Mouse (Mus musculus): ENCODE results near the gene Rps6ka2. TPM values are rescaled to one million over a fixed set of nuclear protein-coding genes. Genes with fewer than 3 reads are reported as not detected.
"Not testable (repeated sequence)": the region's sequence is repeated elsewhere in the genome, so short reads cannot be mapped to it uniquely, and the experiment has no call there.

Rps6ka2 gene
- polyA plus RNA-seq, 1 experiment from 2014 or later, result 5.3 TPM

DNA sequence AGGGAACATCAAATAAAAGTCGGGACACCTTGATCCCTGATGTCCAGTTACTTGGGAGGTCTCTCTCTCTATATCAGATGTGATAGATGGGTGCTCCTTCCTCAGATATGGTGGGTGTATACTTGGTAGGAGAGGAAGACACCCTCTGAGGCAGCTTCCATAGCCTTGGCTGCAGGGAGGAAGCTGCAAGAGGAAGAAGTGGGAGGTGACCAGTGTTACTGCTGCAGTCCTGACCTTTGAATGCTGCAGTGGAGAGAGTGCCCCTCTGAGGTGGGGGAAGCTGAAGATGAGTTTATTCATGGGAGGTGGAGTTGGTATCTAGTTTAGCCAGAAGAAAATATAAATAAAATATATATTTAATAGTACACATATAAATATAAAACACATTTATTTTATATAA lies 5.4 kb downstream of the Rps6ka2 start:
- H3K4me3 ChIP-seq, result no peak overlapping the region
- no peak overlapping the region for H3K27ac ChIP-seq
- WGBS (ENCODE audit: insufficient replicate concordance), result 47% methylated on average over 1 of the region's 1 CpGs
- H3K27me3 ChIP-seq (replicated peaks), result peaks cover 21% of the 10 kb centered on the region
- no peak overlapping the region for H3K4me2 ChIP-seq
- H3K4me1 ChIP-seq, result peaks cover 17% of the 10 kb centered on the region
- H3K9me3 ChIP-seq (replicated peaks), result no peaks in the 10 kb centered on the region
- H3K36me3 ChIP-seq, result no peaks in the 10 kb centered on the region
- no peak overlapping the region for H3K9ac ChIP-seq
- no peak for ATAC-seq

DNA sequence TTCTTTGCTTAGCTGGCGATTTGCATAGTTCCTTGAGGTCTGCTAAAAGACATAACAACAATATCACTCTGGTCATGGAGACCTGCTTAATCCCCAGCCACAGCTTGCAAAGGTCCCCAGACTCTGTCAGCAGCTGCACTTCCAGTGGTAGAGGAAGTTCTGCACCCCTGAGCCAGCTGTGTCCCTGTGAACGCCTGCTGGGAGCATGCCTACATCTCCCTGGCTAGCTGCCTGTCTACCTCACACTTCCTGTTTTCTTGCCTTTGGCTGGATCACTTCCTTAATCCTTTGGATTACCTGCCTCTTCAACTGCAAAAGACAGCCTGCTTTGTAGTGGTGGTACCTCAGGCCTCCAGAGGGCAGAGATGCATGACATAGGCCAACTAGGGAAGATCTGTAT lies 6.5 kb downstream of the Rps6ka2 start:
- Histone ChIP-seq H3K4me1 (peaks cover 13% of the 10 kb centered on the region), H3K36me3 (no peaks in the 10 kb centered on the region)
- 26% methylated on average over 2 of the region's 2 CpGs for WGBS (ENCODE audit: insufficient replicate concordance)

DNA sequence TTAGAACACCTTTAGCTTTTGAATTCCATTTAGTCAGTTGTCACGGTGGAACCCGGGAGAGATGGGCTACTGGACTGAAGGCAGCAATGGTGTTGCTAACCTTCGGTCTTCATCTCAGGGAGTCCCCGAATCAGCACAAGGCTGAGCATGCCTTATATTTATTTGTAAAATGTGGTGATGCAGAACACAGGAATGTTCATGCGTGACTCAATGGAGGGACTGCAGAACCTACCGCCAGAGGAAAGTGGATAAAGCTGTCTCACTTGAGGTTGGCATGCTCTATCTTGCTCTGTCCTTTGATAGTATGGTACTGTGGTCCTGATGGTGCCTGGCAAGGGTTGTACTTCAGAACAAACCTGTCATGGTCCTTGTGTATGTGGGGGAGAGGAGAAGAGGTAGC lies 8.3 kb downstream of the Rps6ka2 start:
- Histone ChIP-seq H3K4me1 (peaks cover 10% of the 10 kb centered on the region), H3K27me3 (replicated peaks) (no peaks in the 10 kb centered on the region; the same call in 1 of the 2 replicates), H3K27ac (no peak overlapping the region), H3K4me2 (no peak overlapping the region), H3K36me3 (no peaks in the 10 kb centered on the region), H3K4me3 (no peak overlapping the region), H3K9ac (no peak overlapping the region), H3K9me3 (replicated peaks) (no peaks in the 10 kb centered on the region)
- WGBS (ENCODE audit: insufficient replicate concordance), result 84% methylated on average over 6 of the region's 6 CpGs
- no peak for ATAC-seq

More for the DNA sequence above, 6.5 kb downstream of the Rps6ka2 start:
- Histone ChIP-seq H3K9ac (no peak overlapping the region), H3K27ac (no peak overlapping the region), H3K4me2 (no peak overlapping the region), H3K9me3 (replicated peaks) (no peaks in the 10 kb centered on the region), H3K4me3 (no peak overlapping the region), H3K27me3 (replicated peaks) (peaks cover 11% of the 10 kb centered on the region)
- ATAC-seq, result no peak

DNA sequence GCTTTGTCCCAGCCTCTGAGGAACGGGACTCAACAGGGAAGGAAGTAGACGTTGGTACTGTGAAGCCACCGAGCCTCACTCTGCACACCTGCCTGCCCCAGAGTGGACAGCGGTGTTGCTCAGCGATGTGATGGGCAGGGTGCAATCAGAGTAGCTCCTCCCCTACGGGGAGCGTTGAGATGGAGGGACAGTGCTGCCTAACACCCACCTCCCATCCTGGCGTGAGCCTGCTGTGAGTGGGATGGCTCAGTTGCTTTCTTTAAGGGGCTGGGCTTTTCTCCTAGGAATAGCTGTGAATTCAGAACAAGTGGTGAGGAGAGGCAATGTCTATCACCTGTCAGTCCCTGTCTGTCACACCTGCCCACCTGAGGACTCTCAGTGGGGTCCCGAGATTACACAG lies 12.3 kb downstream of the Rps6ka2 start:
- no peaks in the 10 kb centered on the region for H3K36me3 ChIP-seq
- 31% methylated on average over 9 of the region's 9 CpGs for WGBS (ENCODE audit: insufficient replicate concordance)
- no peaks in the 10 kb centered on the region for H3K9me3 ChIP-seq (replicated peaks)
- H3K4me3 ChIP-seq, result no peak overlapping the region
- H3K4me1 ChIP-seq, result 0 out of 2 replicates have a peak, but pooled peaks cover 5% of the 10 kb centered on the region
- no peaks in the 10 kb centered on the region; the same call in 1 of the 2 replicates for H3K27me3 ChIP-seq (replicated peaks)
- no peak overlapping the region for H3K4me2 ChIP-seq
- no peak overlapping the region for H3K27ac ChIP-seq
- H3K9ac ChIP-seq, result no peak overlapping the region
- no peak for ATAC-seq

DNA sequence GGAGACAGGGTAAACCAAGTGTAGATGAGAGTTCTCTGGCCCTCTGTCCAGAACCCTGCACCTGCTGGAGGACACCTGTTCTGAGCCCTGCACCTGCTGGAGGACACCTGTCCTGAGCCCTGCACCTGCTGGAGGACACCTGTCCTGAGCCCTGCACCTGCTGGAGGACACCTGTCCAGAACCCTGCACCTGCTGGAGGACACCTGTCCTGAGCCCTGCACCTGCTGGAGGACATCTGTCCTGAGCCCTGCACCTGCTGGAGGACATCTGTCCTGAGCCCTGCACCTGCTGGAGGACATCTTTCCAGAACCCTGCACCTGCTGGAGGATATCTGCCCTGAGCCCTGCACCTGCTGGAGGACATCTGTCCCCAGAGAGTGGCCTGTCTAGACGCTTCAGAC lies 17.1 kb downstream of the Rps6ka2 start:
- not testable (repeated sequence) for H3K4me2 ChIP-seq; H3K9me3 ChIP-seq (replicated peaks); H3K4me1 ChIP-seq; H3K36me3 ChIP-seq; H3K27me3 ChIP-seq (replicated peaks); H3K9ac ChIP-seq; ATAC-seq; H3K27ac ChIP-seq; H3K4me3 ChIP-seq
- WGBS (ENCODE audit: insufficient replicate concordance), result 64% methylated on average over 1 of the region's 1 CpGs

DNA sequence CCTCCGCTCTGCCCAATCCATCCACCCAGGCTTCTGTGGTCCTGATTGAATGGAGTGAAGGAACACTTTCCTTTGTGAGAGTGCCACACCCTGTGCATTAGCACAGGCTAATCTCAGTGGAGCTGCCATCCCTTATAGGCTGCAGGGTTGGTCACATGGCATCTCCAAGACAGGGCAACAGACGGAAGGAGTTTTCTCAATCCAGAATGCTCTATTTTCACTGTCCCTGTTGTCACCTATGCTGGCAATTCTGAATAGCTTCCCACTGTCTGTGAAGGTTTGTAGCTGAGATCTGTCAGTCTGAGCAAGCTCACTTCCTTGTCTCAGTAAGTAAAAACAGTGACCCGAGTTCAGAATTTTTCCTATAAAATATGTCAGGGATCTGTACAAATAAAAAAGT lies 19.5 kb downstream of the Rps6ka2 start:
- Histone ChIP-seq H3K27ac (no peak overlapping the region), H3K9me3 (replicated peaks) (no peaks in the 10 kb centered on the region), H3K4me2 (no peak overlapping the region), H3K27me3 (replicated peaks) (no peaks in the 10 kb centered on the region), H3K4me3 (no peak overlapping the region), H3K36me3 (no peaks in the 10 kb centered on the region), H3K4me1 (no peaks in the 10 kb centered on the region), H3K9ac (no peak overlapping the region)
- ATAC-seq, result no peak
- WGBS (ENCODE audit: insufficient replicate concordance), result 82% methylated on average over 3 of the region's 3 CpGs

DNA sequence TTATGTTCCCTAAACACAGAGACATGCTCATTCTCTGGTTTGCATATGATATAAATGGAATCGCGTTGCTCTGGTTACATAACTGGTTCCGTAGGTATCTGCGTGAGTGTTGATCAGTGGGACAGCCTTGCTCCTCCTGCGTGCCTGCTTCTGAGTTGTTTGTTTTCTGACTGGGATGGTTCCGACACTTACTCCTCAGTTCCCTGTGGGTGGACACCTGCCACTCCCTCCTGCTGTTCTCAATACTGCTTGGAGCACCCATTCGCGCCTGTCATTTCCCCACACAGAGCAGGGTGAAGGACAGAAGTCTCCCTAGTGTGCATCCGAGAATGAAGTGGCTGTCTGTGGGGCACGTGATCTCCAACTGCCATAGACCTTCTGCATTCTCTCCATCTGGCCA lies 20.1 kb downstream of the Rps6ka2 start:
- H3K9me3 ChIP-seq (replicated peaks), result no peaks in the 10 kb centered on the region
- no peaks in the 10 kb centered on the region for H3K36me3 ChIP-seq
- no peak overlapping the region for H3K27ac ChIP-seq
- no peak overlapping the region for H3K4me2 ChIP-seq
- no peak for ATAC-seq
- no peak overlapping the region for H3K9ac ChIP-seq
- H3K27me3 ChIP-seq (replicated peaks), result no peaks in the 10 kb centered on the region
- H3K4me3 ChIP-seq, result no peak overlapping the region
- H3K4me1 ChIP-seq, result no peaks in the 10 kb centered on the region
- WGBS (ENCODE audit: insufficient replicate concordance), result 78% methylated on average over 10 of the region's 10 CpGs

DNA sequence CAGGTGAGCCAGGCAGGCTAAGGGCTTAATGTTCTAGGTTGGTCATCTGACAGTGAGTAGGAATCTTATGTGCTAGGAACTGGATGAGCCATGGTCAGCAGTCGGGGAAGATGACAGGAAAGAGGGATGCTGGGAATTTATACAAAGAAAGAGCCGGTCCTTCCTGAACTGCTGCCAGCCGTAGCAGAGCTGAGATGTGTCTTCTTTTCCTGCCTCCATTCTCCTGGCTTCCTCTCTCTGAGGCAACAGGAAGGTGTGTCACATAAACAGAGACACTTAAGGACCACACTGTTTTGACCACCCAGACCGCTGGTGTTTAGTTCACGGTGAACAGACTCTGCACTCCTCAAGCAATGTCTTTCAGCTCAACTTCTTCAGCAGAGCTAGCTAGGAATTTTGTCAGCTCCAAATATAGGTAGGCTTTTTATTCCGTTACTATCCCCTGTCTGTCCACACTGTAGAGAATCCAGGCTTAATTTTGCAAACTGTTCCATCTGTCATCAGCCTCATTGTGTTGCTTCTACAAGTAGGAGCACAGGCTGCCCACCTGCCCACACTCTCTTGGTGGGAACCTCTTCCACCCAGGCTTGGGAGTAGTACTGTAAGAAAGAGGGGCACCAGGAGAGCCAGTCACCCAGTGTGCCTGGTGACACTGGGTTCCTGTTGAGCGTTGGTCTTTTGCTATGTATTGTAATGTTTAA lies 24.4 kb downstream of the Rps6ka2 start:
- Histone ChIP-seq H3K27me3 (replicated peaks) (no peaks in the 10 kb centered on the region), H3K4me2 (no peak overlapping the region), H3K9me3 (replicated peaks) (no peaks in the 10 kb centered on the region), H3K36me3 (no peaks in the 10 kb centered on the region), H3K4me3 (no peak overlapping the region), H3K27ac (no peak overlapping the region), H3K9ac (no peak overlapping the region), H3K4me1 (no peaks in the 10 kb centered on the region)
- WGBS (ENCODE audit: insufficient replicate concordance), result 49% methylated on average over 7 of the region's 7 CpGs
- ATAC-seq, result no peak

DNA sequence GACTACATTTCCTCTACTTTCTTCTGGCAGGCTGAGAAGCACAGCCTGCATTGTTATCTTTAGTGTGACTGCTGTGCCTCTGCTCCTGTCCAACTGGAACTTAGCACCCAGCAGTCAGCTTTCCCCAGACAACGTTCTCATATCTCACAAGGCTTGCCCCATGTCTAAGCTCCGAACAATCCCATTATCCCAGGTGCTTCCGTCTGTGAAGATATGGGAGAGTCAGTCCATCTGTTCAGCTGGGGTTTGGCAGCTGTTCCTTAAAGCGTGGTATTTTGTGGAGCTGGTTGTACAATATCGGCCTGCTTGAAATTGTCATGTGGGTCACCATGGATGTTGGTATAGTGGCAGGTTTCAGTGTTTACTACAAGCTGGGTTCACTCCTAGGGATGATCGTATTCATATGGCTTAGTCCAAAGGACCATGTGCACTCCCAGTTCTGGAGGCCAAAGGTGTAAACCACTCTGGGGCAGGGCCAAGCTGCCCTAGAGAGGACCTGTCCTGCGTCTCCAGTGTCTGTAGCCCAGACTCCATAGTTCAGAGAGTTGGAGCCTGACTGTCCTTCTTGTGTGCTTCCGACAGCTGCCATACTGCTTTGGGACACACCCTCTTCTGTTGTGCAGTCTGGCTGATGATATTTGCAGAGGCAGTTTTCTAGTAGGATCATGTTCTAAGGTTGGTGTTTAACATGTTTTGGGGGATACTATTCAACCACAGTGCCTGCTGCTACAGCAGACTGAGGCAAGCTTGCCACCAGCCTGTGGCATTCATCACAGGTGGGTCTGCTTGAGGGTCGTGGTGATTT lies 27.4 kb downstream of the Rps6ka2 start:
- Histone ChIP-seq H3K9ac (no peak overlapping the region), H3K36me3 (no peaks in the 10 kb centered on the region), H3K4me2 (no peak overlapping the region), H3K27me3 (replicated peaks) (no peaks in the 10 kb centered on the region), H3K4me1 (no peaks in the 10 kb centered on the region), H3K9me3 (replicated peaks) (no peaks in the 10 kb centered on the region), H3K4me3 (no peak overlapping the region), H3K27ac (no peak overlapping the region)
- WGBS (ENCODE audit: insufficient replicate concordance), result 58% methylated on average over 9 of the region's 9 CpGs
- no peak for ATAC-seq

DNA sequence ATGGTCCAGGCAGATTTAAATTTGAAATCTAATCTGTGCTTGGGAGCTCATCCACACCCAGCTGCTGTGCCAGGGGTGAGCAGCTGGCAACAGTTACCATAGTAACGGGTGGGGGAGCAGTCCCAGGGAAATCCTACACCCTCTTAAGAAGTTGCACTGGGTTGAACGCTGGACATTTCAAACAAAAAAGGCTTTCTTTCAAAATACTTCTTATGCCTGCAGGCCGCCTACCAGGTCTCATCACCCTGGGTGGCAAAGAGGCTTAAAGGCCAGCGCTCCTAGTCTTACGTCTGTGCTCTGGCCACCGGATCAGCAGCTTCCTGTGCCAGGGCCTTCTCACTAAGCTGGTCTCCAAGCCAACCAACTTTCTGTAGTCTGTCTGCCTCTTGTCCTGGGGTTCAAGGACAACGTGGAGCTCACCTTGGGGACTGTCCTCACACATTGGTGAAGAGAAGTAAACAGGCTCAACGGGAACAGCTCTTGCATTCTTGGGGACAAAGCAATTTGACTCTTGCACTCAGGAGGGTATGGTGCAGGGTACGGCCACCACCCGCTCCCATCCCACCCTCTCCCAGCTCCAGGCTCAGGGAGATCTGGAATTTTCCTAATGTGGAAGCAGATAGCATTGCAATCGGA lies 35.0 kb downstream of the Rps6ka2 start:
- no peak overlapping the region for H3K4me3 ChIP-seq
- H3K4me1 ChIP-seq, result no peaks in the 10 kb centered on the region
- H3K27ac ChIP-seq, result no peak overlapping the region
- WGBS (ENCODE audit: insufficient replicate concordance), result 66% methylated on average over 11 of the region's 11 CpGs
- no peak overlapping the region for H3K4me2 ChIP-seq
- no peaks in the 10 kb centered on the region for H3K36me3 ChIP-seq
- no peak overlapping the region for H3K9ac ChIP-seq
- no peak for ATAC-seq
- no peaks in the 10 kb centered on the region for H3K9me3 ChIP-seq (replicated peaks)
- no peaks in the 10 kb centered on the region for H3K27me3 ChIP-seq (replicated peaks)

DNA sequence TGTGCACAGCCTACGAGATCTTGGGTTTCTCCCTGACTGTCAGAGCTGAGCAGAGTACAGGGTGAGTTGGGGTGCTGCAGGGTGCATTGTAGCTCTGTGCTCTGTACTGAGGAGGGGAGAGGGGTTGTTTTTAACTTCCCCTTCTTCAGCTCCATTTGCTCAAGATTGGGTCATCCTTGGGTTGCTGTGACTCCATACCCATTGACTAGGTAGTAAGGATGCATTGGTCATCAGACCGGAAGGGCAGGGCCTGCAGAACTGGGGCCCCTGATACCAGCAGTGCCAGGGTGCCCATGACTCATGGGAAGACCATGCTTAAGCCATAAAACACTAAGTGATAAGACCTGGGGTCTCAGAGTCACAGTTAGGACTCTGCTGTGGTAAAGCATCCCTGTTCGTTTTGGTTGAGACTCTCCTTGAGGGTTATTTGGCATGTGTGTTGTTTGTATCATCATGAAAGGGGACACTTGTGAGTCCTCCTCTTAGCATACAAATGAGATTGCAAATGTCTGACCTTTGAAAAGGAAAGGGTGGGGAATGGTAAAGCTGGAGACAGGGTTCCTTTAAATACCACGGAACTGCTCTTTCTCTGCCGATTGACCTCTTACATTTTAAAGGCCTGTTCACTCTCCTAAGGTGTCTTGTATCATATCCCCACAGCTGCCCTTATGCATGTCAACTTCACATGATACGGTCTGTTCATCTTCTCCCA lies 36.7 kb downstream of the Rps6ka2 start:
- Histone ChIP-seq H3K4me3 (no peak overlapping the region), H3K27ac (no peak overlapping the region), H3K9me3 (replicated peaks) (no peaks in the 10 kb centered on the region), H3K4me1 (no peaks in the 10 kb centered on the region), H3K9ac (no peak overlapping the region), H3K27me3 (replicated peaks) (no peaks in the 10 kb centered on the region), H3K36me3 (no peaks in the 10 kb centered on the region), H3K4me2 (no peak overlapping the region)
- WGBS (ENCODE audit: insufficient replicate concordance), result 69% methylated on average over 6 of the region's 6 CpGs
- no peak for ATAC-seq

DNA sequence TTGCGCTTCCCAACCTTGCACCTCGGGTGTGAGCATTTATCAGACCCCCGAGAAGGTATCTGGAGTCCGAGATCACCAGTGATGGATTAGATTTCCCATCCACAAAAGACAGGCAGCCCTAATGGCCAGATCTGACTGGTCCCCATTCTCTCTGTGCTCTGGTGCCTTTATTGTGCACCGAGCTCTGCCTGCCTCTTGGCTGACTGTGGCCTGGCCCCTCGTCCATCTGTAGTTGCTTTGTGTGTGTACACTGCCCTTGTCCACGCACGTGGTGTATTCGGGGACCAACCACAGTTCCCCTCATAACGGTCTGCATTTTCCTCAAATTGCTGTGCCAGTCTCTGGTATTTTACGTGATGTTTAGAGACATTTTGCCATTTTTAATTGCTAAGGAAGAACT lies 40.7 kb downstream of the Rps6ka2 start:
- ATAC-seq, result no peak
- no peak overlapping the region for H3K4me2 ChIP-seq
- H3K4me3 ChIP-seq, result no peak overlapping the region
- H3K27me3 ChIP-seq (replicated peaks), result no peaks in the 10 kb centered on the region
- no peaks in the 10 kb centered on the region for H3K4me1 ChIP-seq
- H3K9ac ChIP-seq, result no peak overlapping the region
- WGBS (ENCODE audit: insufficient replicate concordance), result 68% methylated on average over 11 of the region's 11 CpGs
- no peaks in the 10 kb centered on the region for H3K36me3 ChIP-seq
- no peak overlapping the region for H3K27ac ChIP-seq
- no peaks in the 10 kb centered on the region for H3K9me3 ChIP-seq (replicated peaks)
